Mouse (Mus musculus): ENCODE measurements around the gene Gpm6b.

The Gpm6b gene

DNA sequence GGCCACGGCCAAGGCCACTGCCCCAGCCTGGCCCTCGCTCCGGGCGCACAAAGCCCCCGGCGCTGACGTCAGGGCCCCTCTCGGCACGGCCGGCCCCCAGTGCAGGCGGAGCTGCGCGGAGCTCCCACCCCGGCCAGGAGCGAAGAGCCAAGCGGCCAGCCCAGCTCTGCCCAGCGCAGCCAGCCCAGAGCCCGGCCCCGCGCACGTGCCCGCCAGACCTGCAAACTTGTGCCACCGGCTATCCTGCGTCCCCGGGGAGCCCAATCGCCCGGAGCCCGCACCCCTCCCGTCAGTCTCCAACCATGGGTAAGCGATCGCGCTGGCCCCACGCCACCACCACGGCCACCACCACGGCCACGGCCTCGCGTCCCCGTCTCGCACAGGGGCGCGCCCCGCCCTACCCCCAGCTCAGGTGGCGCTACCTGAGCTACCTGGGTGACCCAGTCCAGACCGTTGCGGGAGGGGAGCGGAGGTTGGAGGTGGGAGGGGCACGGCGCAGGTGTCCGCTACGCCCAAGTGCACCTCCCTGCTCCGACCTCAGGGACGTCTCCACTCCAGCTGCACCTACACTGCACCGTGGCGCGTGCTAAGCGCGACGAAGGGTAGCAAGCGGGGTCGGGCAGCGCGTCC lies at the start of gene Gpm6b:
TSS of gene Gpm6b (plus strand) at position 81 of the 630 bp plus-strand sequence.
- in situ Hi-C loops (cut with MseI, MboI), result no loop called here

DNA sequence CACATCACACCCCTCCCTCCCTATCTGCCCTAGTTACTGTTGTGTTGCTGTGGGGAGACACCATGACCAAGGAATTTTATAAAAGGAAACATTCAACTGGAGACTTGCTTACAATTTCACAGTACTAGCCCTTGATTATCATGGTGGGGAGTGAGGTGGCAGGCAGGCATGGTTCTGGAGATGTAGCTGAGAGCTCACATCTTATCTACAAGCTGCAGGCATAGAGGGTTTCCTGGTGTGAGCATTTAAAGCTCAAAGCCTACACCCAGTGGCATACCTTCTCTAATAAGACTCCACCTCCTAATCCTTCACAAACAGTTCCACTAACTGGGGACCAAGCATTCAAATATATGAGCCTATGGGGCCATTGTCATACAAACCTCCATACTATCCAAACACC lies 42.4 kb upstream of the Gpm6b start:
- in situ Hi-C loops (cut with MseI, MboI), result no loop called here

DNA sequence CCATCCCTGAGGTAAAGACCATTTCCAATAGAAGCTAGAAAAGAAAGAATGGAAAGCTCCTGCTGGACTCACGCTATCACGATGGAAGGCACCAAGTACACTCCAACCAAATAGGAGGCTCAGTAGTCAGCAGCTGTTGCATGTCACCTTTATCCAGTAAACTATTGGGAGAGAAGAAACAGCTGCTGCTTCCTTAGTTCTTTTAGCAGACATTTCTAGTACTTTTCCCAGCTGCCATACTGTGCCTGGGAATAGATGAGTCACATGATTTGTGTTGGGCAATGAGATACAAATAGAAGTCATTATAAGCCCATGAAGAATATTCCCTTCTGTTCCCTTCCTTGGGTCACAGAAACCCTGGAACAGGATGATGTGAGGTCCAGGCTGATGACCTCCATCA lies 40.4 kb upstream of the Gpm6b start:
- in situ Hi-C loops (cut with MseI, MboI), result no loop called here

DNA sequence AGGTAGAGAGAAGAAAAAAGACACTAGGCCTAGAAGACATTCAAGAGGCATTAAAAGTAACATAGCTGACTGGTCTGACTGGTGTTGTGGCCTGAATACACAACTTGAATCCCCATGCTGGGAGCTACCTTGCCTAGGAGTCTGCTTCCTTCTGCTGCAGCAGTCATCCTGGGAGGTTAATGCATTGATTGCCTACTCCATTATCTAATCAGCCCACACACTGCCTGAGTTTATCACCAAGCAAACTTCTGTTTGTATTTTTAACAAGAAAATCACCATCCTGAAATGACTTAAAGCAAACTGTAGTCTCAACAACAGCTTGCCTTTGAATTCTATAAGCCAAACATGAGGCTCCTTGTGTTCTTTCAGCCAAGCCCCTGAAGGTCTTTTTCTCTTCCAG lies 38.9 kb upstream of the Gpm6b start:
- in situ Hi-C loops (cut with MseI, MboI), result no loop called here

DNA sequence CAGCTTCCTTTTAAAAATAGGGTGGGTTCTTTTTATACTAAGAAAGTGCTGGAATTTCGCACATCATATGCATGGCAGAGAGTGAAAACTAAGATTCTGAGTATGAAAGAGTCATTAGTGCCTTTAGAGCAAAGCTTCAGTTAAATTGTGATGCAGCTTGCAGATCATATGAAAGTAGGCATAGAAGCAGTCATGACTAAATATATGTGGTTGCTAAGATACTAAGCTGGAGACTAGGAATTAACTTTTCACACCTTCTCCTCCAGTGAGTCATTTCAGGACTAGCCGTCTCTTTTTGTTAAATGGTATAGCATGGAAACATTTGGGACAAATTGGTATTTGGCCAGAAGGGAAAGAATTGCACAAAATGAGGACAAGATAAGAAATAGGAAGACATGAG lies 24.1 kb upstream of the Gpm6b start:
- in situ Hi-C loops (cut with MseI, MboI), result no loop called here

DNA sequence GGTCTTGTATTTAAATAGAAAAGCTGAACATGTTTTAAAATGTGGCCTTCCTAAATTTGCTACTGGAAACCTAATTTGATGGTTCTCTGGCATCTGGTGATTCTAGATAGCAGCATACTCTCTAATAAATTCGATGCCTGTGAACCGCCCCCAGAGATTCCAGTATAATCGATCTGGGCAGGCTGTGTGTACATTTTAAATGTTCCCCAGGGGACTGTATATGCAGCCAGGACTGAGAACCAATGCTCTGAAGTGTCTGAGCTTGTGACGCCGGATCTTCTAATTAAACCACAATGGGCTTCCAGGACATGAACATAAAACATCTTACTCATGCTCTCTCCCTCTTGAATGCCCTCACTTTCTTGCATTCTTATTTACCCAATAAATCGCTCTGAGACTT lies 22.5 kb upstream of the Gpm6b start:
- in situ Hi-C loops (cut with MseI, MboI), result no loop called here

DNA sequence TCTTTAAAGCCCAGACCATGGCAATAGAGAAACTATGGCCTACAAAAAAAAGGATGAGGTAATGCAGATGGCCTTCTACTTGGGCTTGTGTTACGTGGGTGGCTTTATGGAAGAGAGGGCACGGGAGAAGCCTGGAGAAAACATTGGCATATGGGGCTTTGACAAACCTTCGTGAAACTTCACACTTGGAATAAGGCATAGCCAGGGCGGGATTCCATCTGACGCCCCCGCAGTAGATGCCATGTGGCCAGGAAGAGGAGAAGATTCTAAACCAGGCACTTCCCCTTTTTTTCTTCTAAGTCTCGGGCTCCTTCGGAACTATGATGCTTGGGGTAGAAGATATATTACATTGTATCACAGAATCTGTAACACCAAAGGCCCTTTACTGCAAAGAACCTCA lies 22.0 kb upstream of the Gpm6b start:
- in situ Hi-C loops (cut with MseI, MboI), result no loop called here

DNA sequence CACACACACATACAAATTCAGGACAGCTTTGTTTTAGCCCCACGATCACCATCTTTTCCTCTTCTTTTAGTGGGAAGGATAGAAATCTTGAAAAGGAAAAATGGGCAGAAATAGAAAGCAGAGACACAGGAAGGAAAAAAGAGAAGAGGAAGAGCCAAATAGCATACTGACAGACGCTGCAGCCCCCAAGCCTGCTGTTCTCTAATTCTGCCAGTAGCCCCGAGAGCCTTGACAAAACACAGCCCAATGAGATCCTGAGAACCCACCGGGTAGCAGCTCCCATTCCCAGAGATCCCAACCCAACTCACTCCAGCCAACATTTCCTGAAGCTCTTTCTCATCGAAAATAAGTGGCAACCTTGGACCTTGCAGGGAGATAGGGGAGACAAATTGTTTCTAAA lies 19.4 kb upstream of the Gpm6b start:
- in situ Hi-C loops (cut with MseI, MboI), result no loop called here

DNA sequence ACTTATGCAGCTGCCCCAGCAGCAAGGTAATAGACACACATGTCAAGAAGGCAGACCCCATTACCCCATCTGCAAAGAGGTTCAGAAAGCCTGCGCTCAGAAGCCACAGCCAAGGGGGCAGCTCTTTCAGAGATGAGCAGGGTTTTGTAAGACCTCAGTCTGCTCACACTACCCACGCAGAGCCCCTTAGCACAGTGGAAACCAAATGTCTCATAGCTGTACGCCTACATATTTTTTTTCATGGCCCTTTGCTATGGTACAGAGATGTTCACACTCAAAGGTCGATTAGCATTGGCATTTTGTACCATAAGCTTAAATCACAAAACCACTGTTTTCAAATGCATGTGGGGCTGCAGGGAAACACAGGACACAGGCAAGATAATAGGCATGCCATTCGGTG lies 11.9 kb upstream of the Gpm6b start:
- in situ Hi-C loops (cut with MseI, MboI), result no loop called here

DNA sequence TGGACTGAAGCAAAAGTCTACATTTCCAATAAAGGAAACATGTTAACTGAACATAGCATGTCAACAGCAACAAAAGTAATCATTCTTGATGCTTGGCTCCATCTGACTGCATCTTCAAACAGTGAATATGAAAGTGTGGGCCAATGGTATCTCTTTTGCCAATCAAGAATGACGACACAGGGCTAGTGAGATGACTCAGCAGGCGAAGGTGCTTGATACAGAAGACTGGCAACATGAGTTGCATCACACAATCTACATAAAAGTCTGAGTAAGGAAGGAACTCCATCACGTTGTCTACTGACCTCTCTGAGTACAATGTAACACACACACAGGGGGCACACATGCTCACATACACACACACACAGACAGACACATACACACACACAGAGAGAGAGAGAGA lies 9.0 kb upstream of the Gpm6b start:
- in situ Hi-C loops (cut with MseI, MboI), result no loop called here

DNA sequence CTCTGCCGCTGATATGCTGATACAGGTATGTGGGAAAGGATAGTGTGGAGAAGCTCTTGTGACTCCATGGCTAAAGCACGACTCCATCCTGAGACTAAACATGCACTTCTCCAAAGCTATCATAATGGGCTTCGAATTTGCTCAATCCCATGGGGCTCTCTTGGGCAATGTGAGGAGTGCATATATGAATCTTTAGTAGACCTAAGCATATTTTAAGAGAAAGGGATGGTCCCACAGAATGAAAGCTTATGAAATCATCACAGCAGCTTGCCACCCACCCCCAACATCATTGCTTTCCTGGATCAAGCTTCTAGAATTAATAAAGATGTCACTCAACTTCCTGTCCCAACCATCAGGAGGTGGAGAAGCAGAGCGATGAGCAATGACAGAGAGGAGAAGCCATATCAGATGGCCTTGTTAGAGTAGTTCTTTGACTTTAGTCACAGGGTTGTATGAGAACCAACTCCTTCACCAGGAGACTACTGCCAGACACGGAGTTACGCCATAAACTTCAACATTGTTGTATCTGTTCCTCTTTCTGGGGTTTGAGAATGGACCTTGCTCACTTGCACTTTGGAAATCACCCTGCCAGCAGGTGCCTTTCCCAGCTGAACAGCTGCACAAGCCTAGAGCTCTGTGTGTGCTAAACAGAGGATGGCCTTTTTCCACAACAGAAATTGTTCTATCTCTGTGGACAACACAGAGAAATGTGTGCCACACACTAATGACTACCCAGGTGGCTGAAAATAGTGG lies 8.0 kb upstream of the Gpm6b start:
- in situ Hi-C loops (cut with MseI, MboI), result no loop called here

DNA sequence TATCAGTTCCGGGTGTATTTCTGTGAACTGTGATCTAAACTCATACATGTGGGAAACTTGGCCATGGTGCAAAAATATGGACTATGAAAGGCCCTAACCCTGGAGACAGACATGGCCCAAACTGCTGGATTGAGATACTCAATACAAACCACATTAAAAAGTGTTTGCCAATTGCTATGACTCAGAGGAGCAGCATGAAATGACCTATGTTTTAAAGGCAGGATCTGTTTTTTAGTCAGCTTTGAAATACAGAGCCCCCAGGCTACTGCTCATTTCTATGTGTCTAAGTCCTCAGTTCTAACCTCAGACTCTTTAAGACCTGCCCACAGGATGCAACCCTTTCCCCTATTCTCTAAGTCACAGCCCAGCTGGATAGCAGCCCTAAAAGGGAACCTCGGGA lies 2.6 kb upstream of the Gpm6b start:
- in situ Hi-C loops (cut with MseI, MboI), result no loop called here

DNA sequence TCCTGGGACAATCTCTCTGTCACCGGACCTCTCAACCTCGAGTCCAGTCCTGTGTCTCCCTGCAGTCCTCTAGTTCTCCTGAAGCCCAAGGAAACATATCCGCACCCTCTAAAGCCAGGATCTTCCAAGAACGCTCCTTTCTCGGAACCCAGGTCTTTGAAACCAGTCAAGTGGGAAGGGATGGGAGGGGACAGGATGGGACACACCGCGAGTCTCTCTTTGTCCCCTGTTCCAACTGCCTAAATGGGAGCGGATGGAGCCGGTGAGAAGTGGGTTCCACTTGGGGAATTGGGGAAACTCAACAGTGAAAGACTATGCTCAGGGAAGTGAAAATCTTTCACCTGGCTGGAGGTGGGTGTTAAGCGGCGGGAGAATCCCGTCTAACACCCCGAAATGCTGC lies 809 bp downstream of the Gpm6b start:
- in situ Hi-C loops (cut with MseI, MboI), result no loop called here

DNA sequence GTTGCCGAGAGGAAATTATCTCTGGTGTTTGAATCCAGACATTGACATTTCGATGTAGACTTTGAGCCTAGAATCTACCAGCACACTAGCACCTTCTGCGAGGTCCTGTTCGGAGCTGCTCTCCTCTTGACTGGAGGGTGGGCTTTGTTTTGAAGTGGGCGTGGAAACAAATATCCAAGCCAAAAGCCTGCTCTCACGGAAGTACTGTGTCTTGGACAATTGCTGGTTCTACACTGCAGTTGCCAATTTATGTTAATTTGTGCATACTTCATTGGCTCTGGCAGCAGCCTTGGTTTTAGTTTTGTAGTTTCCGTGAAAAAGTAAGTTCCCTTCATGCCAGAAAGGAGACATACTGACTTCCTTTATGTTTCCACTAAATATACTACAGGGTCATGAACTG lies 2.0 kb downstream of the Gpm6b start:
- in situ Hi-C loops (cut with MseI, MboI), result no loop called here

DNA sequence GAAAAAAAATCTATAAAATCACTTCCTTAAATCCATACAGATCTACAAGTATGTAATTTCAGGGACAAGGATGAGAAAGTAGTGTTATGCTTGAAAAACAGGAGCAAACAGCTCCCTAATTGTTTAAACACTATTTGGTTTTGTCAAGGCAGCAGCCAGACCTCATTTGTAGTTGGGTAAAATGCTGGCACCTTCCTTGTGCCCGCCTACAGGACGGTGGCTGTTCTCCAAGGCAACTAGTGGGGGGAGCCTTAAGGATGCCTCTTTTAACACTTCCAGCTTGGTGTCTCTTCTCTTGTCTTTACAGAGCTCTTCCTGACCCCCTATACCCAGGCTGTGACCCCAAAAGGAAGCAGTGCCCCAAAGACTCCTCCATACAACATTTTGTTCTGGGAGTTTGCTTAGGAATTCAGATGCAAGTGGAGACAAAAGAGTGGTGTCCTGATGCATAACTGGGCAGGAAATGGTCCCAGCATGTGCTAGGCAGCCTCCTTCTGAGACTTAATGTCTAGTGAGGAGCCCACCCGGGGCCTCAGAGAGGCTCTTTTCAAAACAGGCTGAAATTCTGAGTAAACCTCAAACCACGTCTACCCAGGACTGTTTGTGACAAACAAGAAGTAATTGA lies 4.7 kb downstream of the Gpm6b start:
- in situ Hi-C loops (cut with MseI, MboI), result no loop called here

DNA sequence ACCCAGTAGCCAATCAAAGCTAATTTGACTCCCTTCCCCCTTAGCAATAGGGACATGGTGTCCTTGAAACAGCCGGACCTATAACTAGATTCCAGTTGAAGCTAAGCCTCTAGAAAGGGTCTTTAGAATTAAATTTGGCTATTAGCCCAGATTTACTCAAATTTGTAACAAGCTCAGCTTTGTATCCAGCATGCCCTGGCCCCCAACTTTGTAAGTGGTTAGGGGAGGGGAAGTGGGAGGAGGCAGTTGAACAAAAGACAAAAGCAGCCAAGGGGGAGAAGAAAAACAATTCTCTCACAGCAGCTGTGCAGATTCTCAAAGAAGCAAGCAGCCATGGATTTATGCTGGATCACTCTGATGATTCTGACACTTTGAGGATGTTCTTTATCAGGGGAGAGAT lies 32.8 kb downstream of the Gpm6b start:
- in situ Hi-C loops (cut with MseI, MboI), result no loop called here

DNA sequence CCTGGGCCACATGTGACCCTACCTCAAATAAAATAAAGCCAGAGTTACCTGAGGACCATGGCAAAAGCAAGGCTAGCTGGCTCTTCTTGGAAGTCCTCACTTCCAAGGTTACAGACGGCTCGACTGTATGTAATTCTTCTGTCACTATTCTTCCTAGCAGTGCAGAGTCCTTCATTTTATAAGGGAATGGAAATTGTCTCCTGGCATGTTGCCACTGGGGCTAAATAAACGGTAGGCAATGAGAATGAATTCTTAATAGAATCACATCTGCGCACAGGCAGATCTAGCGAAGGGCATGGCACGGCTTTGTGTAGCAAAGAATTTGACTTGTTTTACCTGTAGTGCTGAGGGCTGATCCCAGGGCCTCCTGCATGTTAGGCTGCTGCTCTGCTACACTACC lies 33.9 kb downstream of the Gpm6b start:
- in situ Hi-C loops (cut with MseI, MboI), result no loop called here

DNA sequence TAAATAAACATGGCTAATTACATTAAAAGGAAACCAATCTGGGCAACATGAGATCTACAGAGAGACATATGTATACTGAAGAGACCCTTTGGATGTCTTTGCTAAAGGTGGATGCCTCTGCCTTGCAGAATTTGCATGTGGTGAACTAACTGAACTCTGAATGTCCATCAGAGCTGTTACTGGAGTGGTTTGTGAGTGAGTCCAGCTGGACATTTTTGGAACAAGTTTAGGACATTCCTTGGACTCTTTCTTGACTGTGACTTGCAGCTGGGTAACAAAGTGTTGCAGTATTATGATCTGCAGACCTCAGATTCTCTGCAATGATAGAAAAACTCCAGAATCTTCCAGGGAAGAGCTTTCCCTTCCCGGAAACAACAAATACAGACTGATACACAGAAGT lies 41.1 kb downstream of the Gpm6b start:
- in situ Hi-C loops (cut with MseI, MboI), result no loop called here

DNA sequence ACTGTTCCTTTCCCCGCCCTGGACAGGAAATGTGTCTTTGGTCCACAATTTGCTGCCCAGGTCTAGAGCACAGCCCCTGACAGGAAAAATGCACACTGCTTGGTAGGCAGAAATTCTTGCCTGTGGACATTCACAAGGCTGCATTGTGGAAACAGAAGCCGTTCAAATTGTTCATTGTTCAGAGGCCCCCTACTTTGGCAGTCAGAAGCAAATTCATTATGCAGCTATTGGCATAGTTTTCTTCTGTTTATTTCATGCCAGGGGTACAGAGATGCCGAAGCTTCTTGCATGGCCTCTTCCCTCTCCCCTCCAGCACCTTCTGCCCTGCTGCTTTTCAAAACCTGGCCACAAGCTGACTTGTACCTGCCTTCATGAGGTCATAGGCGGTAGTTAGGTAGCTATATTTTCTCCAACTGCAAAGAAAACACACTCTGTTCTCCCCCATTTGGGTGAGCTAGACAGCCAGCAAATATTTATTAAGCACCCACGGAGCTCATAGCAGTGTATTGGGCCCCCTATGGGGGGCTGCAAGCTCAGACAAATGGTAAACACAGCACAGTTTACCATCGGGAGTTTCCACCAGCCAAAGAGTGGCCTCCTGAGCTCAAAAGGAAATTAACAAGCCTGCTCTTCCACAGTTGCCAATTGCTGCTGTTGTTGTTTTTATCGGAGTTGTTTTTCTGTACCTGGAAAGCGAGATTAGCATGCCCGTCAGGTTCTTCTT lies 48.2 kb downstream of the Gpm6b start:
- in situ Hi-C loops (cut with MseI, MboI), result no loop called here

DNA sequence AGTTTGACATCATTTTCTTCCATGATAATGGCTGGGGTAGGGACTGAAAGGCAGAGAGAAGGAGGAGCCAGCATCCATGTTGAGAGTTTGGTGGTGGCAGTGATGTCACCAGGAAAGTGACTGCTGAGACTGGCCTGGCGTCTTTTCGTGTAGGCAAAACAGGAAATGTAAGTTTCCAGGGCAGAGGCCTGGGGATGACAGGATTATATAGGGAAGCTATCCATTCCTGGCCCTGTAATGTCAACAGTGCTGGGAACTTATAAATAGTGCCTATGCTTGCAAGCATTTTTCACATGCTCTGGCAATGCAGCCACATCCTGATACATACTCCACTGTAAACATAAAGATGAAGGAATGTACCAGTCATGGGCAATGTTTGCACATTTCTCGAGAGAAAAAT lies 52.6 kb downstream of the Gpm6b start:
- in situ Hi-C loops (cut with MseI, MboI), result no loop called here

DNA sequence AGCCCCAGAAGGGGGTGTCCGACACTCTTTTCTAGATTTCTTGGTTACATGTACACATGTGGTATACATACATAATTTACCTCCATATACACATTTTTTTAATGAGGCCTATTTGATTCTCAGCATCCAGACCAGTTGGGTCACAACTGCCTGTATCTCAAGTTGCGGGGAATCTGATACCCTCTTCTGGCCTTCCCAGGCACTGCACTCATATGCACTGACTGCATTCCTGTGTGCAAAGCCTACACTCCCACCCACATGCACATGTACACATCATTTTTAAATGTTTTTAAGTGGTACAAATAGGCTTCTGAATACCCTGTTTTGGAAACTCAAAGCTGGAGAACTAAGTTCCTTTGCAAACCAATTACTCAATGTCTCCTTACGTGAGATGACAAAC lies 54.8 kb downstream of the Gpm6b start:
- in situ Hi-C loops (cut with MseI, MboI), result no loop called here

DNA sequence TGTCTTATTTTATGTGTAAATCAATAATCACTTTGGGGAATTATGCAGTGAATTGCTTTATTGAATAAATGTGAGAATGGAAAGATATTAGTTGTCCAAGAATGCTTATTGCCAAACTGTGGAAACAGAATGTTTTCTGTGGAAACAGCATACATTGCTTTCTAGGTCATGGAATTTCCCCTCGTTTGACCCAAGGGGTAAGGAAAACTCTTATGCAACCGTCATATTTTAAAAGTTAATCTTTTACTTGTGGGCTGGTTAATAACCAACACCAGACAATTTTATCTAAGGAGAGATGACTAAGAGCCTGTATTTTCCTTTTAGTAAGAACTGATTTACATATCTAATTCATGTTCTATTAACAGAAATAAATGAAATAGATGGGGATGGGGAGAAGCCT lies 64.1 kb downstream of the Gpm6b start:
- in situ Hi-C loops (cut with MseI, MboI), result no loop called here

DNA sequence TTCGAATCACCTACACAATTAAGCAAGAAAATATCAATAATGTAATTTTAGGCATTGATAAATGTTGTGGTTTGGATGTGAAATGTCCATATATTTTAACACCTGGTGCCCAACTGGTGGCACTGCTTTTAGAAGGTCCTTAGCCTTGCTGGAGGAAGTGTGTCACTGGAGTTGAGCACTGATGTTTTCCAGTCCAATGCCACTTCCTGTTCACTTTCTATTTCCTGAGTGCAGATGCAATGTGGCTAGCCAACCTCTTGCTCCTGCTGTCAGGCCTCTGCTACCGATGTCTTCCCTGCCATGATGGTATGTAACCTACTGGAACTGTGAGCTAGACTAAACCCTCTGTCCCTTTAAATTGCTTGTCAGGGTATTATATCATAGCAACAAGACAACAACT lies 65.6 kb downstream of the Gpm6b start:
- in situ Hi-C loops (cut with MseI, MboI), result no loop called here

Measured in mouse trophoblast stem cell (cell line).